Mouse (Mus musculus): ENCODE results near the gene 9530068E07Rik.

DNA sequence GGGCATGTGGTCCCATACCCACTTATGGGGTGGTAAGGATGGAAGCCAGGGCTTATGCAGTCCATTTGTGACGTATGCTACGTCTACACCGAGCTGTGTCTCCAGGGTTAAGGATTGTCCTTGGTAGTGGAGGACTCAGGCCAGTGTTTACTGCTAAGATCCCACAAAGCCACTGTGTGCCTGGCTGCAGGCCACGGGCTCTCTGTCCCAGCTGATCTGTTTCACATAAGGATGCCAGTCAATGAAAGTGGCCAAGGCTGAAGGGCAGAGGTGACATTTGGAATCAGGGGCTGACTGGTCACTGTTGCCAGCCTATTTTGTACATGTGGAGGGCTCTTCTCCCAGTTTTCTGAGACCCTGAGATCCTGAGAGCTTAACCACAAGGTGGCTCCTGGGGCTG, 18.6 kb upstream of the 9530068E07Rik start:
- no peak for TF ChIP-seq CTCF (IDR thresholded peaks at IDR 0.05; ENCODE audit: low read depth)
- no peak for TF ChIP-seq EP300 (IDR thresholded peaks at IDR 0.05; ENCODE audit: low read depth)

All from liver, postnatal 0 days (tissue).